Mouse (Mus musculus): ENCODE measurements around the gene Chst4. TPM values are rescaled to one million over a fixed set of nuclear protein-coding genes. Genes with fewer than 3 reads are reported as not detected.
"Not testable (repeated sequence)": the region's sequence is repeated elsewhere in the genome, so short reads cannot be mapped to it uniquely, and the experiment has no call there.

The Chst4 gene
- not detected in 2 replicates for total RNA-seq (2015; ENCODE audit: low replicate concordance)
- total RNA-seq (2017; ENCODE audit: low replicate concordance), result not detected in 2 replicates

- ATAC-seq (replicated peaks; ENCODE audit: low FRiP score, poor library complexity, severe bottlenecking), result no peak
Observed at GRCm38 (mm10) chr8:110039659-110040058, at the start of gene Chst4. Gene Chst4 (minus strand): TSS chr8:110039740.

GRCm38 (mm10) chr8:110082416-110083105, 43.0 kb upstream of the Chst4 start:
- ATAC-seq (replicated peaks; ENCODE audit: low FRiP score, poor library complexity, severe bottlenecking), result no peak

GRCm38 (mm10) chr8:110079282-110080221, 40.0 kb upstream of the Chst4 start, which contains the start of gene Zfp612:
Gene Zfp612 (plus strand): TSS chr8:110079746.
- no peak for ATAC-seq (replicated peaks; ENCODE audit: low FRiP score, poor library complexity, severe bottlenecking)

GRCm38 (mm10) chr8:110074496-110074895, 35.0 kb upstream of the Chst4 start:
- ATAC-seq (replicated peaks; ENCODE audit: low FRiP score, poor library complexity, severe bottlenecking), result no peak

- ATAC-seq (replicated peaks; ENCODE audit: low FRiP score, poor library complexity, severe bottlenecking), result 0 out of 2 replicates have a peak, but pooled peaks have one; percentile 46
Observed at GRCm38 (mm10) chr8:110071600-110071999, 32.1 kb upstream of the Chst4 start.

GRCm38 (mm10) chr8:110069706-110070105, 30.2 kb upstream of the Chst4 start:
- ATAC-seq (replicated peaks; ENCODE audit: low FRiP score, poor library complexity, severe bottlenecking), result no peak

GRCm38 (mm10) chr8:110065676-110066075, 26.1 kb upstream of the Chst4 start:
- no peak for ATAC-seq (replicated peaks; ENCODE audit: low FRiP score, poor library complexity, severe bottlenecking)

- ATAC-seq (replicated peaks; ENCODE audit: low FRiP score, poor library complexity, severe bottlenecking), result no peak
Observed at GRCm38 (mm10) chr8:110064606-110065365, 25.2 kb upstream of the Chst4 start.

- ATAC-seq (replicated peaks; ENCODE audit: low FRiP score, poor library complexity, severe bottlenecking), result no peak
Observed at GRCm38 (mm10) chr8:110064161-110064560, 24.6 kb upstream of the Chst4 start.

GRCm38 (mm10) chr8:110058207-110058606, 18.7 kb upstream of the Chst4 start:
- ATAC-seq (replicated peaks; ENCODE audit: low FRiP score, poor library complexity, severe bottlenecking), result no peak

- ATAC-seq (replicated peaks; ENCODE audit: low FRiP score, poor library complexity, severe bottlenecking), result no peak
Observed at GRCm38 (mm10) chr8:110051208-110051607, 11.7 kb upstream of the Chst4 start.

- ATAC-seq (replicated peaks; ENCODE audit: low FRiP score, poor library complexity, severe bottlenecking), result no peak
Observed at GRCm38 (mm10) chr8:110040509-110040908, 969 bp upstream of the Chst4 start.

- ATAC-seq (replicated peaks; ENCODE audit: low FRiP score, poor library complexity, severe bottlenecking), result no peak
Observed at GRCm38 (mm10) chr8:110039216-110039615, 324 bp downstream of the Chst4 start.

- ATAC-seq (replicated peaks; ENCODE audit: low FRiP score, poor library complexity, severe bottlenecking), result no peak
Observed at GRCm38 (mm10) chr8:110036156-110036555, 3.4 kb downstream of the Chst4 start.

- no peak for ATAC-seq (replicated peaks; ENCODE audit: low FRiP score, poor library complexity, severe bottlenecking)
Observed at GRCm38 (mm10) chr8:110034331-110034730, 5.2 kb downstream of the Chst4 start.

- ATAC-seq (replicated peaks; ENCODE audit: low FRiP score, poor library complexity, severe bottlenecking), result not testable (repeated sequence)
Observed at GRCm38 (mm10) chr8:110033771-110034170, 5.8 kb downstream of the Chst4 start.

GRCm38 (mm10) chr8:110022768-110023344, 16.7 kb downstream of the Chst4 start:
- ATAC-seq (replicated peaks; ENCODE audit: low FRiP score, poor library complexity, severe bottlenecking), result no peak

- ATAC-seq (replicated peaks; ENCODE audit: low FRiP score, poor library complexity, severe bottlenecking), result no peak
Observed at GRCm38 (mm10) chr8:110022081-110022480, 17.5 kb downstream of the Chst4 start.

- no peak for ATAC-seq (replicated peaks; ENCODE audit: low FRiP score, poor library complexity, severe bottlenecking)
Observed at GRCm38 (mm10) chr8:110010868-110011267, 28.7 kb downstream of the Chst4 start.

Measured in erythroid progenitor cell, adult 5-6 weeks (primary cell).